In genomic region chr11:104571373-104571772, GRCm38 (mm10) we compare ENCODE assay signal across 8 mouse cellular contexts. TPM values are rescaled to one million over a fixed set of nuclear protein-coding genes. Genes with fewer than 3 reads are reported as not detected.
DNase-seq lines count a peak whose midpoint lies in the region; ATAC-seq lines count a peak whose summit lies in the region.
"Not testable (repeated sequence)": the region's sequence is repeated elsewhere in the genome, so short reads cannot be mapped to it uniquely, and the experiment has no call there.

No protein-coding gene starts in this region.

- H3K4me1 ChIP-seq in embryonic facial prominence, embryonic 15.5 days; intestine, embryonic 14.5 days (replicated peaks; ENCODE audit: control insufficient read depth, insufficient read depth, low read length): not testable (repeated sequence)

- ATAC-seq in embryonic facial prominence, embryonic 15.5 days (ENCODE audit: insufficient number of reproducible peaks, low FRiP score, low TSS enrichment, low read depth); intestine, embryonic 14.5 days (replicated peaks; ENCODE audit: low FRiP score, low TSS enrichment, low read depth): not testable (repeated sequence)
- ATAC-seq in neutrophil, adult 5-6 weeks (ENCODE audit: extremely low read depth, insufficient number of reproducible peaks, low FRiP score, poor library complexity, severe bottlenecking) = peak; percentile 72; the same call in 1 of the 2 replicates

- peaks cover 10% of the 10 kb centered on the region; the same call in 1 of the 2 replicates for H3K27me3 ChIP-seq in embryonic facial prominence, embryonic 15.5 days
- not testable (repeated sequence) for H3K27me3 ChIP-seq in intestine, embryonic 14.5 days (replicated peaks; ENCODE audit: control insufficient read depth, insufficient read depth, low read length)

- H3K36me3 ChIP-seq in embryonic facial prominence, embryonic 15.5 days; intestine, embryonic 14.5 days (ENCODE audit: control insufficient read depth, insufficient read depth, low read length): not testable (repeated sequence)

- DNase-seq in brain, adult 2 months (ENCODE audit: low read depth, low spot score) = peak; percentile 74
- peak; percentile 43 to 48 for DNase-seq in heart, adult 18-20 months
- peak; percentile 64 for DNase-seq in intestine, embryonic 14.5 days (ENCODE audit: low spot score)
- peak; percentile 38 for DNase-seq in left cerebral cortex, postnatal 4 days
- peak; percentile 34 for DNase-seq in lung, postnatal 25 days (ENCODE audit: low spot score)
- peak; percentile 43 for DNase-seq in thymus, postnatal 4 days

- not testable (repeated sequence) for H3K9me3 ChIP-seq in embryonic facial prominence, embryonic 15.5 days (replicated peaks); intestine, embryonic 14.5 days (ENCODE audit: control insufficient read depth, low read length)

- intact Hi-C loops in left cerebral cortex, postnatal 4 days (cut with DNase I) = not testable (repeated sequence)

- H3K9ac ChIP-seq in embryonic facial prominence, embryonic 15.5 days = not testable (repeated sequence)
- H3K9ac ChIP-seq in intestine, embryonic 14.5 days (ENCODE audit: low read length) = 0 out of 2 replicates have a peak overlapping the region, but pooled peaks have one; percentile 13

- peak overlapping the region; percentile 57 for H3K4me2 ChIP-seq in embryonic facial prominence, embryonic 15.5 days (replicated peaks)
- peak overlapping the region; percentile 65 for H3K4me2 ChIP-seq in intestine, embryonic 14.5 days (ENCODE audit: low read length)

- WGBS in embryonic facial prominence, embryonic 15.5 days = 1% methylated on average over 28 of the region's 28 CpGs
- WGBS in intestine, embryonic 14.5 days = 4% methylated on average over 28 of the region's 28 CpGs

- peak overlapping the region; percentile 37 for H3K4me3 ChIP-seq in embryonic facial prominence, embryonic 15.5 days (replicated peaks)
- H3K4me3 ChIP-seq in intestine, embryonic 14.5 days (ENCODE audit: low read depth, low read length) = peak overlapping the region; percentile 33

- H3K27ac ChIP-seq in embryonic facial prominence, embryonic 15.5 days (replicated peaks); intestine, embryonic 14.5 days (ENCODE audit: low read depth): not testable (repeated sequence)

RNA-seq across cellular contexts. Expression of gene Myl4, which starts 20.9 kb away (rescaled TPM):
- polyA plus RNA-seq in embryonic facial prominence, embryonic 15.5 days (2015; fragmentation: Nextera tagmentation; extraction: Ambion mirVana) = 261 and 347 TPM in 2 replicates
- 100 to 1,000 TPM; 660 to 761 TPM for total RNA-seq in heart, adult 18-20 months (2021)
- 5.8 and 6.2 TPM in 2 replicates for polyA plus RNA-seq in intestine, embryonic 14.5 days (2014; fragmentation: Nextera tagmentation; extraction: Ambion mirVana)
- total RNA-seq in left cerebral cortex, postnatal 4 days (2021) = 1 to 10 TPM; 3.1 to 3.6 TPM
- 3.8 and 5.7 TPM in 2 replicates for total RNA-seq in neutrophil, adult 5-6 weeks (2017)

RNA-seq across cellular contexts. Expression of gene Cdc27, which starts 21.0 kb away (rescaled TPM):
- 37.4 and 39.6 TPM in 2 replicates for polyA plus RNA-seq in embryonic facial prominence, embryonic 15.5 days (2015; fragmentation: Nextera tagmentation; extraction: Ambion mirVana)
- 10 to 100 TPM; 23.4 to 28.8 TPM for total RNA-seq in heart, adult 18-20 months (2021)
- 41.8 and 47.2 TPM in 2 replicates for polyA plus RNA-seq in intestine, embryonic 14.5 days (2014; fragmentation: Nextera tagmentation; extraction: Ambion mirVana)
- total RNA-seq in left cerebral cortex, postnatal 4 days (2021) = 10 to 100 TPM; 67.8 to 70.3 TPM
- 28.5 and 39.0 TPM in 2 replicates for total RNA-seq in neutrophil, adult 5-6 weeks (2017)

RNA-seq across cellular contexts. Expression of gene Itgb3, which starts 36.4 kb away (rescaled TPM):
- 5.2 TPM in 2 replicates for polyA plus RNA-seq in embryonic facial prominence, embryonic 15.5 days (2015; fragmentation: Nextera tagmentation; extraction: Ambion mirVana)
- total RNA-seq in heart, adult 18-20 months (2021) = 1 to 10 TPM; 3.6 to 4.5 TPM
- 3.3 and 3.8 TPM in 2 replicates for polyA plus RNA-seq in intestine, embryonic 14.5 days (2014; fragmentation: Nextera tagmentation; extraction: Ambion mirVana)
- total RNA-seq in left cerebral cortex, postnatal 4 days (2021) = 1 to 10 TPM; 4.1 TPM
- total RNA-seq in neutrophil, adult 5-6 weeks (2017) = 27.5 and 29.2 TPM in 2 replicates

Comparison
In these comparisons a context has a peak if more than half of its experiments do, and no peak if none do; other contexts are left out.
1. RNA of gene Myl4, which starts 20.9 kb away (total RNA-seq): 660 to 761 TPM in heart, adult 18-20 months; 3.8 to 5.7 TPM in neutrophil, adult 5-6 weeks and 3.1 to 3.6 TPM in left cerebral cortex, postnatal 4 days; every median in the first group is over 10 times any median in the second.
2. Peak in every context shown above with its lines, with median percentiles within 50 percentile points of each other: DNase-seq.